Mouse (Mus musculus) CD4-positive helper T cell, adult 2 months (primary cell): ENCODE data around the gene Ttl.

ENCODE experiments used
- DNase-seq: peaks from one replicate; pipeline ENCODE4 v3.0.0-alpha.2; 2012; ENCODE audit warnings: low read depth, missing footprints, low spot score

Ttl gene

GRCm38 (mm10) chr2:129084959-129085358 is 19.2 kb downstream of the Ttl start:
- peak; percentile 37 for DNase-seq

GRCm38 (mm10) chr2:129087520-129087919 is 21.8 kb downstream of the Ttl start:
- DNase-seq = no peak

- no peak for DNase-seq
Observed at GRCm38 (mm10) chr2:129090370-129090769, 24.6 kb downstream of the Ttl start.

- no peak for DNase-seq
Observed at GRCm38 (mm10) chr2:129092810-129093209, 27.1 kb downstream of the Ttl start.

GRCm38 (mm10) chr2:129093926-129094724 is 28.4 kb downstream of the Ttl start:
- DNase-seq = no peak

GRCm38 (mm10) chr2:129100784-129101310 is 35.1 kb downstream of the Ttl start, which contains the start of gene Polr1b:
Polr1b (plus strand) TSS chr2:129100995.
- DNase-seq = peak; percentile 89

GRCm38 (mm10) chr2:129112924-129113323 is 47.2 kb downstream of the Ttl start:
- no peak for DNase-seq

GRCm38 (mm10) chr2:129115706-129116367 is 50.1 kb downstream of the Ttl start:
- no peak for DNase-seq

- no peak for DNase-seq
Observed at GRCm38 (mm10) chr2:129116368-129116739, 50.6 kb downstream of the Ttl start.

GRCm38 (mm10) chr2:129118061-129118460 is 52.3 kb downstream of the Ttl start:
- no peak for DNase-seq

- no peak for DNase-seq
Observed at GRCm38 (mm10) chr2:129121986-129122385, 56.2 kb downstream of the Ttl start.

- DNase-seq = peak; percentile 89
Observed at GRCm38 (mm10) chr2:129129412-129129929, 63.7 kb downstream of the Ttl start, which contains the start of gene Chchd5. Chchd5 (plus strand) TSS chr2:129129700.

- DNase-seq = peak; percentile 51
Observed at GRCm38 (mm10) chr2:129129987-129130545, 64.3 kb downstream of the Ttl start.

- no peak for DNase-seq
Observed at GRCm38 (mm10) chr2:129130776-129131175, 65.0 kb downstream of the Ttl start.

GRCm38 (mm10) chr2:129132231-129132630 is 66.5 kb downstream of the Ttl start:
- no peak for DNase-seq

GRCm38 (mm10) chr2:129133006-129133805 is 67.5 kb downstream of the Ttl start:
- no peak for DNase-seq

GRCm38 (mm10) chr2:129139906-129140305 is 74.2 kb downstream of the Ttl start:
- DNase-seq = no peak
